Mouse (Mus musculus) bone marrow, adult 2 months (tissue): Measurements from ENCODE around the gene Cacna2d4.

ENCODE experiments used
- CTCF ChIP-seq: fragments of 200-500 bp; IDR thresholded peaks from 2 replicates; pipeline ENCODE4 v1.5.1; 2011; ENCODE audit warnings: low read length, control low read depth; ENCODE audit not compliant: control insufficient read depth, insufficient read depth
- POLR2A ChIP-seq: fragments of 200-500 bp; IDR thresholded peaks from 2 replicates; pipeline ENCODE4 v1.6.1; 2011; ENCODE audit warnings: low read depth, mild to moderate bottlenecking, control low read depth, low read length, borderline replicate concordance; ENCODE audit not compliant: control insufficient read depth

DNA sequence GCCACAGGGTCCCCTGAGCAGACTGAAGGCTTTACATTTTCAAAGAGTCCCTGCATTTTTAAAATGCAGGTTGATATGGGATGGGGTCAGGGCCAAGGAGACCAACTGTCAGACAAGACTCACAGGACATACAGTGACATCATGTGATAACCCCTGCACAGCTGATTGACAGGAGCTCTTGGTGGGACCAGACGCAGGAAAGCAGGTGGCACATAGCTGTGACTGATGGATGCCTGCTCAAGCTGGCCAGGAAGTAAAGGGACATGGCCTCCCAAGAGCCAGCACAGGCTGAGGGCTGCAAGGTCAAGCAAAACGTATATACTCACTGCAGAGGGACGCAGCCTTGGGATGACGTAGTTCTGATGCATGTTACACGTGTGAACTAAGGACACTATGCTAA lies 885 bp upstream of the Cacna2d4 start:
- TF ChIP-seq CTCF (no peak), POLR2A (no peak)
